Comparison of ENCODE assay signal across 22 mouse cellular contexts in the genomic region with DNA sequence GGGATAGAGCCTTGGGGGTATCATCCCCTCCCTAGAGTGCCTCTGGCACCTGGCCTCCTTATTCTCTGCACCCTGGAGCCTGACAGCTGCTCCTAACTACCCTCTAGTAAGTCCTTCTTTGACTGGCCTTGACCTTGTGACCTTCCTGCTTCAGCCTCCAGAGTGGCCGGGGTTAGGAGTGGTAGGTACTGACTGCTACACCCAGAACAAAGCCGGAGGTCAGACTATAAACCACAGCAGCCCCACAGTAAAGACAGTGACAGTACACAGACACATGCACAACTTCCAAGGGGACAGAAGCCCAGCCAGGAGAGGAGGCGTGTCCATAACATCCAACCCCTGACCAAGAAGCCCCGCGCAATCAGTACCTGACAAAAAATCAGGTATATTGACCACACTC.
DNase-seq lines count a peak whose midpoint lies in the region; ATAC-seq and TF ChIP-seq lines count a peak whose summit lies in the region.
"Had no signal": no experiment of that assay in that cellular context is flagged by ENCODE, and none has a peak within 500 bp of the region (broad histone marks: within the 10 kb centered on the region; RNA-seq: fewer than 3 reads in every experiment).

No protein-coding gene starts in this region.

- intact Hi-C loops in gastrocnemius, adult 2 months (cut with DNase I): loop anchor here (5.0 kb wide), 1 partner anchor 33 kb away; no protein-coding TSS in a partner anchor
- intact Hi-C loops in gastrocnemius, postnatal 14 days (cut with DNase I; ENCODE audit: low total_unique reads): no loop called here

- no peak overlapping the region for H3K4me3 ChIP-seq in gastrocnemius, adult 2 months
- no peak overlapping the region for H3K4me3 ChIP-seq in liver, embryonic 16.5 days (ENCODE audit: low read depth, low read length)
- no peak overlapping the region for H3K4me3 ChIP-seq in liver, postnatal 0 days (ENCODE audit: low read depth, low read length)
- H3K4me3 ChIP-seq in embryonic facial prominence, embryonic 10.5 days: no peak overlapping the region
- no peak overlapping the region for H3K4me3 ChIP-seq in stomach, embryonic 16.5 days (replicated peaks; ENCODE audit: low read length)
- H3K4me3 ChIP-seq: forebrain, embryonic 13.5 days; layer of hippocampus, adult 2 months; midbrain, embryonic 13.5 days; neural tube, embryonic 12.5 days had no signal

- TF ChIP-seq EP300 in liver, postnatal 0 days (IDR thresholded peaks at IDR 0.05; ENCODE audit: low read depth): no peak

- peak overlapping the region; percentile 51 for H3K27ac ChIP-seq in gastrocnemius, adult 2 months
- no peak overlapping the region for H3K27ac ChIP-seq in liver, embryonic 16.5 days (ENCODE audit: low read length)
- no peak overlapping the region for H3K27ac ChIP-seq in liver, postnatal 0 days (ENCODE audit: low read depth)
- peak overlapping the region; percentile 58 for H3K27ac ChIP-seq in embryonic facial prominence, embryonic 10.5 days (replicated peaks)
- H3K27ac ChIP-seq in stomach, embryonic 16.5 days (ENCODE audit: low read length): no peak overlapping the region
- H3K27ac ChIP-seq: forebrain, embryonic 13.5 days; hindbrain, embryonic 14.5 days; layer of hippocampus, adult 2 months; midbrain, embryonic 13.5 days; neural tube, embryonic 12.5 days had no signal

- no peaks in the 10 kb centered on the region for H3K27me3 ChIP-seq in liver, embryonic 16.5 days (ENCODE audit: control insufficient read depth, insufficient read depth, low read depth, low read length)
- no peaks in the 10 kb centered on the region for H3K27me3 ChIP-seq in liver, postnatal 0 days (ENCODE audit: insufficient read depth, low read length)
- no peaks in the 10 kb centered on the region for H3K27me3 ChIP-seq in embryonic facial prominence, embryonic 10.5 days (replicated peaks; ENCODE audit: low read depth, poor library complexity, severe bottlenecking)
- no peaks in the 10 kb centered on the region for H3K27me3 ChIP-seq in stomach, embryonic 16.5 days (ENCODE audit: control insufficient read depth, insufficient read depth, low read length)
- H3K27me3 ChIP-seq: CH12.LX; forebrain, embryonic 13.5 days; midbrain, embryonic 13.5 days; neural tube, embryonic 12.5 days had no signal

- H3K9me3 ChIP-seq in liver, embryonic 16.5 days (replicated peaks; ENCODE audit: control insufficient read depth, low read length): no peaks in the 10 kb centered on the region
- no peaks in the 10 kb centered on the region for H3K9me3 ChIP-seq in liver, postnatal 0 days (ENCODE audit: low read length)
- H3K9me3 ChIP-seq in embryonic facial prominence, embryonic 10.5 days: no peaks in the 10 kb centered on the region
- no peaks in the 10 kb centered on the region for H3K9me3 ChIP-seq in stomach, embryonic 16.5 days (replicated peaks; ENCODE audit: control insufficient read depth, low read length)
- H3K9me3 ChIP-seq: forebrain, embryonic 13.5 days; midbrain, embryonic 13.5 days; neural tube, embryonic 12.5 days had no signal

- ATAC-seq in liver, embryonic 16.5 days (ENCODE audit: low read depth): 0 out of 2 replicates have a peak, but pooled peaks have one; percentile 9
- no peak for ATAC-seq in liver, postnatal 0 days
- peak; percentile 57; the same call in 1 of the 2 replicates for ATAC-seq in stomach, embryonic 16.5 days (ENCODE audit: insufficient read depth, low FRiP score)
- ATAC-seq: forebrain, embryonic 13.5 days; midbrain, embryonic 13.5 days had no signal

- H3K4me2 ChIP-seq in liver, embryonic 16.5 days (ENCODE audit: low read depth, low read length): no peak overlapping the region
- no peak overlapping the region for H3K4me2 ChIP-seq in liver, postnatal 0 days (ENCODE audit: low read depth, low read length)
- H3K4me2 ChIP-seq in stomach, embryonic 16.5 days (ENCODE audit: low read depth, low read length): no peak overlapping the region
- H3K4me2 ChIP-seq: forebrain, embryonic 13.5 days; heart, embryonic 11.5 days; hindbrain, embryonic 14.5 days; midbrain, embryonic 13.5 days; neural tube, embryonic 12.5 days had no signal

- no peaks in the 10 kb centered on the region for H3K36me3 ChIP-seq in liver, embryonic 16.5 days (ENCODE audit: control insufficient read depth, insufficient read depth)
- H3K36me3 ChIP-seq in liver, postnatal 0 days (replicated peaks; ENCODE audit: insufficient read depth, low read length): no peaks in the 10 kb centered on the region
- no peaks in the 10 kb centered on the region for H3K36me3 ChIP-seq in embryonic facial prominence, embryonic 10.5 days (replicated peaks)
- no peaks in the 10 kb centered on the region for H3K36me3 ChIP-seq in stomach, embryonic 16.5 days (ENCODE audit: control insufficient read depth, insufficient read depth, low read length)
- H3K36me3 ChIP-seq: midbrain, embryonic 13.5 days; neural tube, embryonic 12.5 days had no signal

- H3K9ac ChIP-seq in liver, embryonic 16.5 days (ENCODE audit: low read depth, low read length): no peak overlapping the region
- H3K9ac ChIP-seq in liver, postnatal 0 days (replicated peaks): no peak overlapping the region
- no peak overlapping the region for H3K9ac ChIP-seq in stomach, embryonic 16.5 days (ENCODE audit: low read length)
- H3K9ac ChIP-seq: forebrain, embryonic 13.5 days; hindbrain, embryonic 14.5 days; midbrain, embryonic 13.5 days; neural tube, embryonic 12.5 days had no signal

- DNase-seq in gastrocnemius, adult 2 months: no peak
- DNase-seq in gastrocnemius, postnatal 14 days: no peak
- DNase-seq in liver, postnatal 0 days: no peak
- DNase-seq in embryonic facial prominence, embryonic 10.5 days (ENCODE audit: low spot score): no peak
- no peak for DNase-seq in yolk sac, embryonic 10.5 days (ENCODE audit: low spot score)
- no peak for DNase-seq in frontal cortex, adult 2 months (ENCODE audit: extremely low spot score in 1 of 2, low spot score in 1 of 2)
- DNase-seq: adrenal gland, postnatal 10 days; cerebellum, adult 9-10 months; kidney, postnatal 14 days; liver; lung, adult 2 months; right cerebral cortex, adult 18-20 months; thymus, postnatal 4 days had no signal

- TF ChIP-seq CTCF in gastrocnemius, adult 2 months (IDR thresholded peaks at IDR 0.05): no peak
- no peak for TF ChIP-seq CTCF in liver, postnatal 0 days (IDR thresholded peaks at IDR 0.05; ENCODE audit: low read depth)

- 66% methylated on average over 5 of the region's 5 CpGs for WGBS in liver, embryonic 16.5 days (ENCODE audit: insufficient replicate concordance)
- WGBS in liver, postnatal 0 days (ENCODE audit: insufficient replicate concordance): 74% methylated on average over 5 of the region's 5 CpGs
- 62% methylated on average over 5 of the region's 5 CpGs for WGBS in embryonic facial prominence, embryonic 10.5 days
- 66% methylated on average over 5 of the region's 5 CpGs for WGBS in stomach, embryonic 16.5 days

- H3K4me1 ChIP-seq in liver, embryonic 16.5 days (ENCODE audit: control insufficient read depth, low read depth, low read length): no peaks in the 10 kb centered on the region; the same call in 1 of the 2 replicates
- no peaks in the 10 kb centered on the region for H3K4me1 ChIP-seq in liver, postnatal 0 days (ENCODE audit: insufficient read depth)
- peaks cover 33% of the 10 kb centered on the region for H3K4me1 ChIP-seq in embryonic facial prominence, embryonic 10.5 days
- 0 out of 2 replicates have a peak, but pooled peaks cover 10% of the 10 kb centered on the region for H3K4me1 ChIP-seq in stomach, embryonic 16.5 days (ENCODE audit: control insufficient read depth, insufficient read depth, low read length)
- H3K4me1 ChIP-seq: forebrain, embryonic 13.5 days had no signal

Comparison
In these comparisons a context has a peak if more than half of its experiments do, and no peak if none do; other contexts are left out.
1. H3K27ac ChIP-seq: peak in gastrocnemius, adult 2 months (single experiment) and embryonic facial prominence, embryonic 10.5 days (single experiment); none in liver, embryonic 16.5 days (single experiment), liver, postnatal 0 days (single experiment) and stomach, embryonic 16.5 days (single experiment).